Mouse (Mus musculus) G1E-ER4 (cell line): ENCODE data around the gene Atp5g3. TPM values are rescaled to one million over a fixed set of nuclear protein-coding genes. Genes with fewer than 3 reads are reported as not detected.

ENCODE experiments used
- GATA1 ChIP-seq: IDR thresholded peaks from one replicate; pipeline ENCODE4 v1.8.0; 2012; ENCODE audit warnings: low read length, inconsistent platforms
- polyA plus RNA-seq: library from polyadenylated mRNA; stranded (reverse); fragments of >175 nt; gene quantifications from 2 replicates; pipeline ENCODE4 v1.2.3, GENCODE M21; 2012

Atp5g3 gene
- 1,108 and 1,715 TPM in 2 replicates for polyA plus RNA-seq

- no peak for TF ChIP-seq GATA1
Measured at GRCm38 (mm10) chr2:73911175-73911700, at the start of gene Atp5g3. Gene Atp5g3, minus strand, starts transcription at chr2:73911326.

DNA sequence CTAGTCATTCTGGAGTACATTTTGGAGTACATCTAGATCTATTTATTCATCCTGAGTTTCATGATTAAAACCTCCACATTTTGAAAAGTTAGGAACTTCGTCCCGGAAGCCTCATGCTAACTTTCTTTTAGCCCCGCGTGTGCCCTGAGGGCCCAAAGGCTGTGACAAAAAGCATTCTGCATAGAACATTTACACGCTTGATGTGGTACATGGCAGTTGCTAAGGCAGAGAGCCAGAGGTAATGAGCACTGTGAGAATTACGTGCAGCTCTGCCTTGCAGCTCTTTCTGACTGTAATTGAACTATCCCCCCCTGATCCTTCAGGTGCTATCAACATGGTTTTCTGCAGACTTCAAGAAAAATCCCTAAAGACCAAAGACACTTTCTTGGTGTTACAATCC is 47.2 kb upstream of the Atp5g3 start:
- TF ChIP-seq GATA1: no peak

GRCm38 (mm10) chr2:73953612-73954011 is 42.5 kb upstream of the Atp5g3 start:
- no peak for TF ChIP-seq GATA1

- TF ChIP-seq GATA1: no peak
Measured at GRCm38 (mm10) chr2:73952597-73953219, 41.6 kb upstream of the Atp5g3 start.

DNA sequence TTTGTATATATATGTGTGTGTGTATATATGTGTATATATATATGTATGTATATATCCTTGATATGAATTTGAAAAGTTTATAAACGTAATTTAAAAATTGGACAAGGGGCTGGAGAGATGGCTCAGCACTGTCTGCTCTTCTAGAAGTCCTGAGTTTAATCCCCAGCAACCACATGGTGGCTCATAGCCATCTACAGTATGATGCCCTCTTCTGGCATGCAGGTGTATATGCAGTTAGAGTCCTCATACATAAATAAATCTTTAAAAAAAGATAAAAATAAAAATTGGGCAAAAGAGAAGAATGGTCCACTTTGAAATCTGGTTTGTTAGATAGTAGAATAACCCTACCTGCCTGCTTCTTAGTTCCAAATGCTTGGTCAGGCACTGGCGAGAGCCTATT is 36.2 kb upstream of the Atp5g3 start:
- TF ChIP-seq GATA1: no peak

DNA sequence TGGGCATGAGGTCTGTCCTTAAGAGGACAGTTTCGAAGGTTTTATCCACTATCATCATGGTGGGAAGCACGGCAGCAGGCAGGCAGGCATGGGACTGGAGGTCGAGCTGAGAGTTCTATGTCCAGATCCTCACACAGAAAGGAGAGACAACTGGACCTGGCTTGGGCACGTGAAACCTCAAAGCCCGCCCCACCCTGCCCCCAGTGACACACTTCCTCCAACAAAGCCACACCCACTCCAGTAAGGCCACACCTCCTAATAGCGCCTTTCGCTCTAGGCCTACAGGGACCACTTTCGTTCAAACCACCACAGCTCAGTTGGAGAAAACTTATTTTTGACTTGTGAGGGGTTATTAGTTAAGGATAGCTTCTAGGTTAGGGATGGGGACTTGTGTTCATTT is 32.6 kb upstream of the Atp5g3 start:
- no peak for TF ChIP-seq GATA1

- no peak for TF ChIP-seq GATA1
Measured at GRCm38 (mm10) chr2:73942844-73943243, 31.7 kb upstream of the Atp5g3 start.

- no peak for TF ChIP-seq GATA1
Measured at GRCm38 (mm10) chr2:73941281-73941680, 30.2 kb upstream of the Atp5g3 start.

DNA sequence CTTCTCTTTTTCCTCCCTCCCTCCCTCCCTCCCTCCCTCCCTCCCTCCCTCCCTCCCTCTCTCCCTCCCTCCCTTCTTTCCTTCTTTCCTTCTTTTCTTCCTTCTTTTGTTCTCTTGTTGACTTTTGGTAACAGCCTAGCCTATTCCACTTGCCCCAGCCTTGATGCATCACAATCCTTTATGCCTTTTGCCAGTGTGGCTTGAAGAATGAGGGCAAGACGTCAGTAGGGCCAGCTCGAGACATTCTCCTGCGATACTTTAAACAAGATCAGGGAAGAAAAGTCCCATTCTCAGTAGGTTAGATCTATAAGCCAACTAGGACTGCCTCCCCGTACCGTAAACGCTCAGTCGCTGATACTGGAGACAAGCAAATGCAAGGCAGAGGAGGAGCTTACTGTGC is 29.3 kb upstream of the Atp5g3 start:
- TF ChIP-seq GATA1: no peak

DNA sequence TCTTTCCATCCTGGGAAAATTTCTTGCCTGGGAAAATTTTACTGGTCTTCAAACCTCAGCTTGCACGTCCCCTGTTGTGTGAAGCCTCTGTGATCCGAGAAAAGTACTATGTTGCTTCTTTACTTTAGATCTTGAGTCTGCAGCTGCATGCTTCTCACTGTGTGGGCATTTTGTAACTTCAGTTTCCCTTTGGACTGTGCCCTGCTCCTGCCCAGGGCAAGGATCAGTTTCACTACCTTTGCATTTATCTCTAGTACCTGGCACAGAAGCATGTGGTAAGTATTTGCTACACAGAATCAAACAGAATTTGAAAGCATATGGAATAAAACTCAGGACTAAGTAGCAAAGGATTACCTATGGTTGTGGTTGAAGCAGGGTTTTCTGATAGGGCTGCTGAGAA is 27.8 kb upstream of the Atp5g3 start:
- no peak for TF ChIP-seq GATA1

DNA sequence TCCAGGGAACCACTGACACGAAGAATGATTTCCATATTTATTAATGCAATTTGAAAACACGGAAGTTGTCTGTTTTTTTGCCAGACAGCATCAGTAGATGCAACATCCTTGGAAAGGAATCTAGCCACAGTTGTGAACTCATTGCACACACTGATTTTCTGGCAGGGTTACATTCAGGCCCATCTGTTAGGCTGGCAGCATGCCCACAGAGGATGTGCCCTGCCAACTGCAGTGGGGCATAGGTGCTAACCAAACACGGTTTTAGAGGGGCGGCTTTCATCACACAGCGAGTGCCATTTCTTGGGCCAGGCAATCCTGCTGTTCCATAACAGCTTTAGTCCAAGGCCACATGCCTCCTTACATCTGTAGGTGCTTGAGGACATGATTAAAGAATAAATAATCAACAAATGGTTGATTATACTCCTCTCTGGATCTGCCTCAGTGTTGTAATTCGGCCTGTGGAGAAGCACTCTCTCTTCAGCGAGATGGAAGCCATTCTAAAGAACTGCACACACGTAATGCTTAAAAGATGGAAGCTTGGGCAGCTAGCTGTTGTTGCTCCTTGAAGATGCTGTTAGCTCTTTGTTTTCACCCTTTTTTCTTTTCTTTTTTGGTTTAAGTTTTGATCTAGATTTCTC is 21.7 kb upstream of the Atp5g3 start:
- TF ChIP-seq GATA1: no peak

DNA sequence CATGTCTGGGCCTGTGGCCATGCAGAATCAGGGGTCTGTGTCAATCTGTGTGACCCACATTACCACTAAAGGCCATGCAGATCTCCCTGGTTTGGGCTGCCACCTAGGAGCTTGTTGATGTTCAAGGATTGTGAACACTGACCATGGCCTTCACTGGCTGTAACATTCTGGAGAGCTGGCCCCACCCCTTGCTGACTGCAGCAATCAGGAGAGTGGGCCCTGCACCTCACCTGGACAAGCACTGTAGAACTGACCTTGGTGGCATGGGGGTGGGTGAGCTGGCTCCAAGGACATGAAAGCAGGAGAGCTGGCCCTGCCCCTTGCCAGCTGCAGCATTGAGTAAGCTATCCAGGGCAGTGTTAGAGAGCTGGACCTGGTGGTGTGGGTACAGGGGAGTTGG is 16.6 kb upstream of the Atp5g3 start:
- TF ChIP-seq GATA1: no peak

DNA sequence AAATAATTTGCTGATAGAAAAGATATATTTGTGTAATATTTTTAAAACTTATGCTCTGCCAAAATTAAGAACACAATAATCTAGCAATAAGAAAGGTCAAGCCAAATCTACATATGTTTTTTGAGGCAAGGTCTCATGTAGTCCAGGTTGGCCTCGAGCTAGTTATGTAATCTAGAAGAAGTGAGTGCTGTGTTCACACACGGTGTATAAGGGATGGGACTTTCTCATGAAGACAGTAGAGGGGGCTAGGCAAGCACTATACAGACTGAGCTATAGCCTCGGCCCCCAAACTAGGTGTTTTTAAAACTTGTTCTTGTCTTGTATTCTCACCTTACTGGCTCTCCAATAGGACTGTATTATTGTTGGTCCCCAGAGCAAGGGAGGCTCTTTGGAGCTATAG is 14.4 kb upstream of the Atp5g3 start:
- TF ChIP-seq GATA1: no peak

- no peak for TF ChIP-seq GATA1
Measured at GRCm38 (mm10) chr2:73925089-73925488, 14.0 kb upstream of the Atp5g3 start.

DNA sequence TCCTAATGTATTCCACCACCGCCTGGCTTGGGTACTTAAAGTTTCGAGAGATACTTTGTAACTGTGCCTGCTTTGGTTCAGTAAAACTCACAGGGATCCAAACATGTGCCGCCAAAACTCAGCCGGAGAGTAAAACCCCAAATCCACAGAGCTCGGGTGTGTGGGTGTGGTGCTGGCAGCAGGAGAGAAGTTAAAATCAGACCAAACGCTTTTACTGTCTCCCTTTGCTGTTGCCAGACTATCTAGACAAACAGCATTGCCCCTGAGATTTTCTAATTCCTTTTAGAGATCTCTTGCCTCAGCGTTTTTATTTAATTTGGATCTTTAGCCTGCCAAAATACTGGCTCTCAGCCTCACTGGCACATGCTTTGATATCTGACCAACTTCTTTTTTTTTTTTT is 8.5 kb upstream of the Atp5g3 start:
- TF ChIP-seq GATA1: no peak

DNA sequence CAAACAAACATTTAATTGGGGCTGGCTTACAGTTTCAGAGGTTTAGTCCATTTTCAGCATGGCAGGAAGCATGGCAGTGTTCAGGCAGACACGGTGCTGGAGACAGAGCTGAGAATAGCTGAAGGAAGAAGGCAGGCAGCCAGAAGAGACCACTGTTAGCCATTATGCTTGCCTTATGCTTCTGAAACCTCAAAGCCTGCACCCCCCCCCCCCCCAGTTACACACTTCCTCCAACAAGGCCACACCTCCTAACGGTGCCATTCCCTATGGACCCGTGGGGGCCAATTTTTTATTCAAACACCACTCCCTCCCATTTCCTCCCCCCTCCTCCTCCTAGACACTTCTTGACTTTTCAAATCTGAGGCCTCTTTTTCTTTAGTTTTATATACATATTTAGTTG is 1.1 kb upstream of the Atp5g3 start:
- no peak for TF ChIP-seq GATA1

GRCm38 (mm10) chr2:73910571-73911174 is 453 bp downstream of the Atp5g3 start:
- no peak for TF ChIP-seq GATA1
